Mouse (Mus musculus) erythroblast, embryonic 14.5 days (primary cell): Measurements from ENCODE around the gene Paxx.

Experiments used
- GATA1 ChIP-seq: IDR thresholded peaks from 2 replicates; pipeline ENCODE4 v1.6.1; 2012; ENCODE audit warnings: low read length, inconsistent platforms, mixed read lengths
- TAL1 ChIP-seq: IDR thresholded peaks from 3 replicates; pipeline ENCODE4 v1.6.1; 2012; ENCODE audit warnings: low read length, inconsistent platforms, mixed read lengths

- TF ChIP-seq GATA1: no peak
- no peak for TF ChIP-seq TAL1
These were observed 45.0 kb upstream of the Paxx start for GRCm38 (mm10) chr2:25505860-25506259.
